7 mouse cellular contexts compared by ENCODE assay signal in the genomic region with DNA sequence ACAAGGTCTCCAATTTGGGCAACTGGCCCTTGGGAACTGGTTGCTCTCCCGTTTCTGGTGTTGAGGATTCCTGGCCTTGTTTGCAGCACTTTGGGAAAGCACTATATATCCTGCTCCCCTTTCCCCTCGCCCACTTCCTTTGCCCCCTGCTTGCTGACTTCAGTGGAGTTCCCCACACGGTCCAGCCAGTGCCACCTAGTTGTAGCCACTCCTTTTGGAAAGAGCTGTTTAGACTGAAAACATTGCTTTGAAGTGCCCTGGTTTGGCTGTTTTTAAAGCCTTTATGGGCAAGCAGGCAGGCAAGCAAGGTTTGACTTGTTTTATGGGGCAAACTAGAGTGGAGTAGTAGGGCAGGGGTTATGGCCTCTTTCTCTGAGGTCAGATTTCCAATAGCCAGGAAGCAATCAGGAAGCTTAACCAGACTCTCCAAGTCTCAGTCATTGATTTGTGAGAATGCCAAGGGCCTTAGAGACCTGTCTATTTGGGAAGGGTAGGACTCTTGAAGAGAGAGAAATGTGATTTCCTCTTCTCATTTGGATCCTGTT. TPM values are rescaled to one million over a fixed set of nuclear protein-coding genes. Genes with fewer than 3 reads are reported as not detected.
DNase-seq lines count a peak whose midpoint lies in the region; ATAC-seq and TF ChIP-seq lines count a peak whose summit lies in the region.

No protein-coding gene starts in this region.

- H3K27me3 ChIP-seq in thymus, adult 2 months (ENCODE audit: control insufficient read depth, insufficient read depth, low read length): no peaks in the 10 kb centered on the region
- no peaks in the 10 kb centered on the region for H3K27me3 ChIP-seq in heart, embryonic 12.5 days (replicated peaks)
- H3K27me3 ChIP-seq in limb, embryonic 11.5 days (ENCODE audit: control insufficient read depth, insufficient read depth, low read length): no peaks in the 10 kb centered on the region
- no peaks in the 10 kb centered on the region for H3K27me3 ChIP-seq in neural tube, embryonic 15.5 days (replicated peaks)

- peak overlapping the region; percentile 93 for H3K4me2 ChIP-seq in heart, embryonic 12.5 days
- peak overlapping the region; percentile 88 for H3K4me2 ChIP-seq in limb, embryonic 11.5 days (ENCODE audit: low read depth, severe bottlenecking)
- peak overlapping the region; percentile 81 for H3K4me2 ChIP-seq in neural tube, embryonic 15.5 days

- no peaks in the 10 kb centered on the region for H3K9me3 ChIP-seq in heart, embryonic 12.5 days (replicated peaks)
- no peaks in the 10 kb centered on the region for H3K9me3 ChIP-seq in limb, embryonic 11.5 days (ENCODE audit: control insufficient read depth, low read length)
- no peaks in the 10 kb centered on the region for H3K9me3 ChIP-seq in neural tube, embryonic 15.5 days (replicated peaks)

- no peak for TF ChIP-seq POLR2A in thymus, adult 2 months (IDR thresholded peaks at IDR 0.05; ENCODE audit: control insufficient read depth, extremely low read depth, insufficient read depth, low read length, poor library complexity)

- 57% methylated on average over 3 of the region's 3 CpGs for WGBS in thymus, adult 2 months
- whole genome bisulfite sequencing in heart, embryonic 12.5 days: 14% methylated on average over 3 of the region's 3 CpGs
- 0% methylated on average over 3 of the region's 3 CpGs for WGBS in limb, embryonic 11.5 days
- 6% methylated on average over 3 of the region's 3 CpGs for WGBS in neural tube, embryonic 15.5 days

- peak overlapping the region; percentile 70 for H3K4me3 ChIP-seq in thymus, adult 2 months (ENCODE audit: control insufficient read depth, insufficient read depth, low read length)
- H3K4me3 ChIP-seq in heart, embryonic 12.5 days: peak overlapping the region; percentile 63
- peak overlapping the region; percentile 74 for H3K4me3 ChIP-seq in limb, embryonic 11.5 days (ENCODE audit: low read depth, low read length)
- H3K4me3 ChIP-seq in neural tube, embryonic 15.5 days (replicated peaks): peak overlapping the region; percentile 66

- no peak for TF ChIP-seq CTCF in thymus, adult 2 months (IDR thresholded peaks at IDR 0.05; ENCODE audit: borderline replicate concordance, control insufficient read depth, extremely low read depth, insufficient read depth, low read length, poor library complexity)

- no peak for DNase-seq in thymus, adult 2 months
- DNase-seq in thymus, adult 18-20 months: no peak
- DNase-seq in limb, embryonic 11.5 days (ENCODE audit: low spot score): peak; percentile 32
- DNase-seq in urinary bladder, postnatal 10 days (ENCODE audit: low spot score): no peak
- DNase-seq in urinary bladder, adult 18-20 months (ENCODE audit: low spot score in 2 of 2): no peak

- H3K36me3 ChIP-seq in thymus, adult 2 months (ENCODE audit: control insufficient read depth, insufficient read depth, low read length): no peaks in the 10 kb centered on the region
- no peaks in the 10 kb centered on the region for H3K36me3 ChIP-seq in heart, embryonic 12.5 days
- H3K36me3 ChIP-seq in limb, embryonic 11.5 days (ENCODE audit: control insufficient read depth, insufficient read depth, low read length): no peaks in the 10 kb centered on the region
- no peaks in the 10 kb centered on the region for H3K36me3 ChIP-seq in neural tube, embryonic 15.5 days

- H3K27ac ChIP-seq in thymus, adult 2 months (ENCODE audit: control insufficient read depth, insufficient read depth, low read length): no peak overlapping the region
- peak overlapping the region; percentile 75 for H3K27ac ChIP-seq in heart, embryonic 12.5 days (ENCODE audit: poor library complexity, severe bottlenecking)
- H3K27ac ChIP-seq in limb, embryonic 11.5 days (replicated peaks; ENCODE audit: low read depth, low read length): 0 out of 2 replicates have a peak overlapping the region, but pooled peaks have one; percentile 8
- H3K27ac ChIP-seq in neural tube, embryonic 15.5 days (replicated peaks): peak overlapping the region; percentile 90; the same call in 1 of the 2 replicates

- no peak for ATAC-seq in heart, embryonic 12.5 days (ENCODE audit: insufficient number of reproducible peaks, low FRiP score)
- no peak for ATAC-seq in limb, embryonic 11.5 days (ENCODE audit: insufficient number of reproducible peaks, low FRiP score, low TSS enrichment, low read depth)
- ATAC-seq in neural tube, embryonic 15.5 days (ENCODE audit: low FRiP score): no peak

- peaks cover 21% of the 10 kb centered on the region for H3K4me1 ChIP-seq in thymus, adult 2 months (replicated peaks; ENCODE audit: control insufficient read depth, insufficient read depth, low read length)
- H3K4me1 ChIP-seq in heart, embryonic 12.5 days (replicated peaks): peaks cover 44% of the 10 kb centered on the region
- peaks cover 27% of the 10 kb centered on the region for H3K4me1 ChIP-seq in limb, embryonic 11.5 days (ENCODE audit: control insufficient read depth, insufficient read depth, low read length)
- peaks cover 56% of the 10 kb centered on the region for H3K4me1 ChIP-seq in neural tube, embryonic 15.5 days

- H3K9ac ChIP-seq in heart, embryonic 12.5 days: peak overlapping the region; percentile 80
- H3K9ac ChIP-seq in limb, embryonic 11.5 days (ENCODE audit: low read length): peak overlapping the region; percentile 88; the same call in 1 of the 2 replicates
- H3K9ac ChIP-seq in neural tube, embryonic 15.5 days (replicated peaks): peak overlapping the region; percentile 77

RNA-seq across cellular contexts. Expression of a gene that starts 2.7 kb away (rescaled TPM):
- 172 and 221 TPM in 2 replicates for polyA plus RNA-seq in thymus, adult 2 months (2012; rRNA removed)
- 79.5 and 79.8 TPM in 2 replicates for polyA plus RNA-seq in heart, embryonic 12.5 days (2016; fragmentation: Nextera tagmentation; extraction: Ambion mirVana)
- polyA plus RNA-seq in limb, embryonic 11.5 days (2014; fragmentation: Nextera tagmentation; extraction: Ambion mirVana): 71.1 and 78.9 TPM in 2 replicates
- polyA plus RNA-seq in neural tube, embryonic 15.5 days (2015; fragmentation: Nextera tagmentation; extraction: Ambion mirVana): 46.8 and 65.8 TPM in 2 replicates
